Mouse (Mus musculus) embryonic stem cell, embryonic (primary cell): ENCODE results near the gene Gm6592.
"Not testable (repeated sequence)": the region's sequence is repeated elsewhere in the genome, so short reads cannot be mapped to it uniquely, and the experiment has no call there.

ENCODE experiments used
- CTCF ChIA-PET, 4 experiments: fragments of 300-600 bp in 2 of 4; fragments of 350-600 bp in 2 of 4; sonication (Branson Sonifier 250); formaldehyde crosslinking; loops; one replicate each; lab custom pipeline; 2022; ENCODE audit warnings: inconsistent platforms in 2 of 4; lab: Charles Lee
- POLR2A ChIA-PET, 4 experiments: fragments of 300-600 bp in 2 of 4; fragments of 350-600 bp in 2 of 4; sonication (Branson Sonifier 250); formaldehyde crosslinking; loops; one replicate each; lab custom pipeline; 2022; ENCODE audit warnings: antibody characterized with exemption in 4 of 4, inconsistent platforms in 1 of 4; lab: Charles Lee

The Gm6592 gene

DNA sequence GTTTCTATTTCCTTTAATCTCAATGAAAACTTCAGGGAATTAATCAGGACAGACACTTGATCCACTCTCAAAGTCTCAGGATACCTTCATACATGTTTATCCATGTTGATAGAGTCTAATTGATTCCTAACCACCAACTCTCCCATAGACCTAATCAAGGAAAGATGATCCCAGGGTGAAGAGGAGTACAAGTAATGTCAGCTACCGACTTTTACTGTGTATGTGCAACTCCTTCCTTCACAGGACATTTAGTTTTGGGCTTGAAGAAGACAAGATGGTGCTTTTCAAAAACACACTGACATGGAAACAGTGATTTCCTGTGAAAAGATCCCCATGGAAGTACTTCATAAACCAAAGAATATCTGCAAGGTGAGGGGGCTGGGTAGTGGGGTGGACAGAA lies at the start of gene Gm6592:
Gene Gm6592, plus strand, starts transcription at position 301 of the 400 bp plus-strand sequence.
- ChIA-PET POLR2A (no interaction called here), CTCF (no interaction called here)

DNA sequence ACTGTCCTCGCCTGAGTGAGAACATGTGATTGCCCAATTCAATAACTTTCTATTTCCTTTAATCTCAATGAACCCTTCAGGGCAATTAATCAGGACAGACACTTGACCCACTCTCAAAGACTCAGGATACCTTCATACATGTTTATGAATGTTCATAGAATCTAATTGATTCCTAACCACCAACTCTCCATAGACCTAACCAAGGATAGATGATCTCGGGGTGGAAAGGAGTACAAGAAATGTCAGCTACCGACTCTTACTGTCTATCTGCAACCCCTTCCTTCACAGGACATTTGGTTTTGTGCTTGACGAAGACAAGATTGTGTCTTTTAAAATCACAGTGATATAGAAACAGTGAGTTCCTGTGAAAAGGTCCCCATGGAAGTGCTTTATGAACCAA lies 40.4 kb upstream of the Gm6592 start, which contains the start of gene Ssxb5:
Gene Ssxb5, plus strand, starts transcription at position 301 of the 400 bp plus-strand sequence.
- POLR2A ChIA-PET, CTCF ChIA-PET: not testable (repeated sequence)

DNA sequence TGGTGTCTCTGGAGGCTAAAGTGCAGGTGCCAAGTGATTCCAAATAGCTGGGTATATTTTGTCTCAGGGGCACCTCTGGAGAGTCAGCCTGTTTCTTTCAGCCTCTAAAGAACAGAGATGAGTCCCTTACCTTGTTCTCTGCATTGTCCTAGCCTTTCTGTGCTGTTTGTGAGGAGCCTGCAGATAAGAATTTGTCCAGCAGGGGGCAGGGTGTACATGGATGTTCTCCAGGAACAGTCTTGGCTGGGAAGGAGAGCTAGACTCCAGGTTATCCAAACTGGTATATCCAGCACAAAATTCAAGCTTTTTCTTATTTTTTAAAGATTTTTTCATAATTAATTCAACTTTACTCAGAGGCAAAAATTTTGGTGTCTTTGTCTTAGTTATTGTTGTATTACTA lies 11.8 kb upstream of the Gm6592 start:
- POLR2A ChIA-PET, result no interaction called here

DNA sequence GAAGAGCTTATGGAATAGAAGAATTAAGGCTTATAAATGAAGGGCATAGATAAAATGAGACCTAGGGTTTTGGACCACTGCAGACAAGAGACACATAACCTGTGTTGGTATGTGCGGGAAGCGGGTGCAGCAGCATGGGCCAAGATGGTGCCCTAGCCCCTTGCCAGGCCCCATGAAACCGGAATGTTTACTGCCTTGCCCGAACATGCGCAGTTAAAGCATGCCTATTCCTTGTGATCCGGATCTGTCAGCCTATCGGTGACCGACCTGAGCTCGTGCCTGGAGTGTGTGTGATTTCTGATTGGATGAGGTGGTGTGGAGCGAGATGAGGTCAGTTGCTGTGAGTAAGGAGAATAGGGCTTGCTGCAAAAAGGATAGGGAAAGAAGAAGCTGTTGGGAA lies 8.7 kb downstream of the Gm6592 start:
- POLR2A ChIA-PET, result no interaction called here
- CTCF ChIA-PET, result no interaction called here

More for the DNA sequence above, 11.8 kb upstream of the Gm6592 start:
- CTCF ChIA-PET, result interaction anchor here in 2 of 4 experiments (0.6 kb wide), 2 partner anchors 110 to 116 kb away, joined by 3 read pairs; no protein-coding TSS in a partner anchor

DNA sequence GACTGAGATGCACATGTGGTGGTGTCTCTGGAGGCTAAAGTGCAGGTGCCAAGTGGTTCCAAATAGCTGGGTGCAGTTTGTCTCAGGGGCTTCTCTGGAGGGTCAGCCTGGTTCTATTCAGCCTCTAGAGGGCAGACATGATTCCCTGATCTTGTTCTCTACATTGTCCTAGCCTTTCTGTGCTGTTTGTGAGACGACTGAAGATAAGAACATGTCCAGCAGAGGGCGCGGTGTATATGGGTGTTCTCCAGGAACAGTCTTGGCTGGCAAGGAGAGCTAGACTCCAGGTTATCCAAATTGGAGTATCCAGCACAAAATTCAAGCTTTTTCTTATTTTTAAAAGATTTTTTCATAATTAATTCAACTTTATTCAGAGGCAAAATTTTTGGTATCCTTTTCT lies 20.5 kb downstream of the Gm6592 start:
- CTCF ChIA-PET, result interaction anchor here (0.5 to 1.7 kb wide), 8 partner anchors 21 to 84 kb away, joined by 3 to 8 read pairs (median 4); no protein-coding TSS in a partner anchor
- POLR2A ChIA-PET, result not testable (repeated sequence)

DNA sequence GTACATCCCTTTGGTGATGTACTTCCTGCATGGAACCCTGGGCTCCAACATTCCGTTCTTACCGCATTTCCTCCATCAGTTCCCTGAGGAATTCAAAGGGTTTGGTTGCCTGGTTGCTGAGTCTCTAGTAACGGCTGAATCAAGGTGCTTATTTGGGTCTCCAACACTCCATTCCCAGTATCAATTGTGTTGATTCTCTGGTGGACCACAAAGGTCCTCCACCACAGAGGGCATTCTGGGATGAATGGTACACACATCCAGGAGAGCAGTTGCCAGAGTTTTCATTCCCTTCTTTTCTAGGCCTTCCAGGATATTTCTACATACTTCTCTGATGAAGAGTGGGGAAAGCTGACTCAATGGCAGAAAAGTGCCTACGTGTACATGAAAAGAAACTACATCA lies 30.2 kb downstream of the Gm6592 start, which contains the start of gene Gm5751:
Gene Gm5751, plus strand, starts transcription at position 301 of the 400 bp plus-strand sequence.
- POLR2A ChIA-PET, CTCF ChIA-PET: not testable (repeated sequence)

DNA sequence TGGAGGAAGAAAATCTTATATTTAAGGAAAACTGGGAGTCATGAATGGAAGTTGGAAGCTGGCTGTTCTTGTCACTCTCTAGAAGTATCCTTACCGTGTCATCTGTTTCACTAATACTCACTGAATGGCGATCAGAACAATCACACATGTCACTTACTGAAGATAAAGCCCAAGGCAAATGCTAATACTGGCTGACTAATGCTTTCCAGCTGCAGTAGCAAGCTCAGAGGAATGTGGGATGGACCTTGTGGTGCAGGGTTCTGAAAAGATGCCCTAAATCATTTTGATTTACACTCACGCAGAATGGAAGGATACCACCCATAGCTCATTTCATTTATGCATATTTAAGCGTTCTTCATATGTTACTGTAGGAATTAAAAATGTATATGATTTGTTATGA lies 40.5 kb downstream of the Gm6592 start:
- POLR2A ChIA-PET, result no interaction called here
- CTCF ChIA-PET, result interaction anchor here in 1 of 4 experiments (1.2 kb wide), 1 partner anchor 20 kb away, joined by 4 read pairs; no protein-coding TSS in a partner anchor

DNA sequence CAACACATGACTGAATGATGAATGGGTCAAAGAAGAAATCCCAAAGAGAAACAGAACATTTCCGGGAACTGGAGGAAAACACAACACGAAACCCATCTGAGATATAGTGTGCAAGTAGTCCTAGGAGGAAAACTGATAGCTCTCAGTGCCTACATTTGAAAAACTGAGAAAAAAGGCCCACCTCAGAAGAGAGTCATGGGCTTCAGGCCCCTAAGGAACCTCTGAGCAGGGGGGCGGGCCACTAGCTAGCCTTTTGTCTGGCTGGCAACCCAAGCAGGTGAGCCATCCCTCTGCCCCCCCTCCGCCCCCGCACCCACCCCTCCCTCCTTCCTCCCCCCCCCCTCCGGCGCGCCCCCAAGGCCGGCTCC lies 48.2 kb downstream of the Gm6592 start:
- POLR2A ChIA-PET, result no interaction called here
- CTCF ChIA-PET, result no interaction called here

DNA sequence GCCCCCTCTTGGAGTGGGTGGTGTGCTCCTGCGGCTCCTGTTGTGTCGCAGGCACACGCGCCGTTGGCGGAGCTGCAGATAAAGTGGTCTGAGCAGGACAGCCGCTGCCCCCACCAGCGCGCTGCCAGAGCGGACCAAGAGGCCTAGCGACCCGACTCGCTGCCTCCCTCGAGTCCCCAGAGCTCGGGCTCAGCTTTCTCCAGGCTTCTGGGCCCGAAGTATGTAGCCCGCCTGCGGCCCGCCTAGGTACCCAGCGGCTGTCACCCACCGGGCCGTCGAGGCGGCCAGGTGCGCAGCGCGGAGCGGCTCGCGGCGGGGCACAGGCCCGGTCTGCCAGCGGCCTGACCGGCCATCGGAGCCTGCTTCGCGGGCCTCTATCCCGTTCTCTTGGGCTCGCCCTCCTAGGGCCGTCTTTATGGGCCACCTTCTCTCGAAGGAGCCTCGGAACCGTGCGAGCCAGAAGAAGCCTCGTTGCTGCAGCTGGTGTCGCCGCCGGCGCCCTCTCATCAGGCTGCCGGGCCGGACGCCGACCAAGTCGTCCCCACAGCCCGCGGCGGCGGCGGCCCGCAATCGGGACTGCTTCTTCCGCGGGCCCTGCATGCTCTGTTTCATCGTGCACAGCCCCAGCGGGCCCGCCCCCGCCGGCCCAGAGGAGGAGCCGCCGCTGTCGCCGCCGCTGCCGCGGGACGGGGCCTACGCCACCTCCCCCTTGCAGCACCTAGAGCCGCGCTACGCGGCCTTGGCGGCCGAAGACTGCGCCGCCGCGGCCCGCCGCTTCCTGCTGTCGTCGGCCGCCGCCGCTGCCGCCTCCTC lies 48.8 kb downstream of the Gm6592 start, which contains the start of gene B630019K06Rik:
Gene B630019K06Rik, plus strand, starts transcription at position 40 of the 813 bp plus-strand sequence.
- POLR2A ChIA-PET, result no interaction called here
- CTCF ChIA-PET, result no interaction called here

DNA sequence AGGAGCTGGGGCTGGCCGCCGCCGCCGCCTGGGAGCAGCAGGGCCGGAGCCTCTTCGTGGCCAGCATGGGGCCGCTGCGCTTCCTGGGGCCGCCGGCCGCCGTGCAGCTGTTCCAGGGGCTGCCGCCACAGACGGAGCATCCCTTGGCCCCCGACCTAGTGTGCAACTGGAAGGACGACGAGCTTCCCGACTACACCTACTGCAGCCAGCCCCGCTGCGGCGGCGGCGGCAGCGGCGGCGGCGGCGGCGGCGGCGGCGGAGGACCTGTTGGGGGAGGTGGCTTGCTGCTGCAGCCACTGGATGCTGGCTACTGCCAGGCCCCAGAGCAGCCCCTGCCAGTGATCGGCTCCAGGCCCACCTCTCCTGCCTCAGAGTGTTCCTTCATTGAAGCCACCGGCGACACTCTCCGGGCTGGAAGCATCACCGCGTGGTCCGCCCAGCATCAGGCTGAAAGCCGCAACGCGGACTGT lies 49.4 kb downstream of the Gm6592 start:
- ChIA-PET POLR2A (no interaction called here), CTCF (interaction anchor here in 1 of 4 experiments (1.1 kb wide), 1 partner anchor 29 kb away, joined by 3 read pairs; no protein-coding TSS in a partner anchor)
